Mouse (Mus musculus): ENCODE data around the gene Trp53bp1.

DNA sequence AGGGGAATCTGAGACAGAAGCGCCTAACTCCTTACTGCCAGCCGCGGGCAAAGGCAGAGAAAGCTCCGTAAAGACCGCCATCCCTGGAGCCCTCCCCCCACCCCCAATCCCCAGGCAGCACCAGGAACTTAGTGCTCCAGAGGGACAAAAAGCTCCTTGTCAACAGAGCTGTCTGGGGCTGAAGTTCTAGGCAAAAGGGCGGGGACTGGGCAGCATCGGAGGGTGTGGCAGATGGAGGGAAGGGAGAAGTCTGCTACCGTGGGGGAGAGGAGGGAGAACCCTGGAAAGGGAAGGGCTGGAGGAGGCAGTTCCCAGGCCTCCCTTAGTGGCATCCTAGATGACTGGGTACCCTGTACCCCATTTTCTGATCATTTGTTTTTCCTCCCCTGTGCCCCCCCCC lies 26.9 kb upstream of the Trp53bp1 start:
- TF ChIP-seq CTCF (IDR thresholded peaks at IDR 0.05; ENCODE audit: control insufficient read depth, insufficient read depth, insufficient read length) (no peak), USF1 (IDR thresholded peaks at IDR 0.05; ENCODE audit: low read depth) (no peak), CEBPB (IDR thresholded peaks at IDR 0.05; ENCODE audit: low read depth) (no peak), FOSL1 (IDR thresholded peaks at IDR 0.05; ENCODE audit: insufficient read depth, low read length, poor library complexity, severe bottlenecking) (no peak), MAX (IDR thresholded peaks at IDR 0.05) (no peak), MYOD1 (IDR thresholded peaks at IDR 0.05; ENCODE audit: control insufficient read depth, insufficient read length, low read depth) (no peak)

All from C2C12 (cell line).